Mouse (Mus musculus) layer of hippocampus, postnatal 10 days (tissue): ENCODE results near the gene Depdc5. TPM values are rescaled to one million over a fixed set of nuclear protein-coding genes. Genes with fewer than 3 reads are reported as not detected.

Experiments
- DNase-seq, 2 experiments: peaks; one replicate each; pipeline ENCODE4 v3.0.0; 2021; ENCODE audit warnings: low spot score in 2 of 2
- total RNA-seq, 2 experiments: library from RNA; stranded (reverse); gene quantifications; 2 replicates each; pipeline ENCODE4 v1.2.3; 2021

Depdc5 gene
- total RNA-seq, 2 experiments from 2014 or later = 47.0 to 60.7 TPM

DNA sequence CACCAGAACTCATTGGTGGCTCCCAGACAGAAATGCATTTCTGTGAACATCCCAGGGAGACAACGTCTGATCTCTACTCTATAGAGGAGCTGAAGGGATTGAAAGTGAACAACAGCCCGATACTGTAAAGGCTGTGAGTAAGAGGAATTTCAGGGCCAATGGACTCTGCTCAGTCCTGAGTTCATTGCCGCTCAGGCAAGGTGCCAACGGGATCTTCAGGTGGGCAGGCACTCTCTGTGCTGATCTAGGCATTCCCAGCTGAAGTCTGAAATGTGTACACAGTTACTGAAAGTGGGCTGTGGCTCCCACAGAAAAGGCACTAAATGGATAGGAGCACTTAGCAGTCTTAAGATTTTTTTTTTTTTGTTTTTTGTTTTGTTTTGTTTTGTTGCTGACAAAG, 135.3 kb downstream of the Depdc5 start:
- no peak for DNase-seq

DNA sequence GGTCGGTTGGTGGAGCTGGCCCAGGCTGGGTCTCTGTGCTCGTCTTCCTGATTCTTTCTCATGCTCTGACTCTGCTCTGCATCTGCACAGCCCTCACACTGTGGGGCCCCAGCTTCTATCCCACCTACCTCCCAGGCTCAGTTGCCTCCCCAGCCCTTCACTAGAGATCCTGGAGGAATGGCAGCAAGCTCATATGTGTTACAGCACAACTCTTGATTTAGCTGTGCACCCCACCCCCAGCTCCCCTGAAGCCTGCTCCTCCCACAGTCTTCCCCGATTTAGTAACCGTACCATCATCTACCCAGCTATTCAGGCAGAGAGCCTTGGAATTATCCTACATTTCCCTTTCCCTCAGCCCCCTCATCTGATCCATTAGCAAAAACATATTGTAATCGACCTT, 137.6 kb downstream of the Depdc5 start:
- DNase-seq = no peak

DNA sequence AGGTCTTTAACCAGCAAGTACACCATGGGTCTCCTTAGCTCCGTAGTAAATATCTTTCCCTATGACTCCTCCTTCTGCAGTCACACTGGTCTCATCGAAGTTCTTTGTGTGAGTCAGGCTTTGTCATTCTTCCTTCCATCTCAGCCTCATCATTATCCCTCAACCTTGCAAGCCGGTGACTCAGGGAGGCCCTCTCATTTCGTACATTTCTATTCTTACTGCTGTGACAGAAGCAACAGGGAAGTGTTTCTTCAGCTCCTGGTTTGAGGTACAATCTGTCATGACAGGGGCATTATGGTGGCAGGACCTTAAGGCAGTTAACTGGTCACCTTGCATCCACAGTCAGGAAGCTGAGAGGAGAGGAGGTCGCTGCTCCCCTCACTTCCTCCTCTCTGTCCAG, 139.3 kb downstream of the Depdc5 start:
- DNase-seq = no peak

DNA sequence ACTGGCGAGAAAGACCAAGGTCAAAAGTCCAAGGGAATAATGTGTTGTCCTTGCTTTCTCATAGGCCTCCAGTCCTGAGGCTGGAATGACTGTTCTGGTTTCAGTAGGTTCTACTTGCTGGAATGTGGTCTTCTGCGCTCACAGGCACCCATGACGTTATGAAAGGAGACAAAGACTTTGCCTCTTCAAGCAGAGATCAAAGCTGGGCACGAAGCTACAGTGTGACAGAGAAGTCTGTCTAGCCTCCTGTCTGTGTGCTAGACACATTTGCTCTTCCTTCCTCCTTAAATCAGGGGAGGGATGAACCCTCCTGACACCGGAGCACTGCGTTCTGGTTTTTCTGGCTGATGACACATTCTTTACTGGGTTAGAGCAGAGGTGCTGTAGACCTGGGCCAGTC, 140.0 kb downstream of the Depdc5 start:
- no peak for DNase-seq

- DNase-seq = no peak
These were observed 140.6 kb downstream of the Depdc5 start for GRCm38 (mm10) chr5:33004110-33004509.

DNA sequence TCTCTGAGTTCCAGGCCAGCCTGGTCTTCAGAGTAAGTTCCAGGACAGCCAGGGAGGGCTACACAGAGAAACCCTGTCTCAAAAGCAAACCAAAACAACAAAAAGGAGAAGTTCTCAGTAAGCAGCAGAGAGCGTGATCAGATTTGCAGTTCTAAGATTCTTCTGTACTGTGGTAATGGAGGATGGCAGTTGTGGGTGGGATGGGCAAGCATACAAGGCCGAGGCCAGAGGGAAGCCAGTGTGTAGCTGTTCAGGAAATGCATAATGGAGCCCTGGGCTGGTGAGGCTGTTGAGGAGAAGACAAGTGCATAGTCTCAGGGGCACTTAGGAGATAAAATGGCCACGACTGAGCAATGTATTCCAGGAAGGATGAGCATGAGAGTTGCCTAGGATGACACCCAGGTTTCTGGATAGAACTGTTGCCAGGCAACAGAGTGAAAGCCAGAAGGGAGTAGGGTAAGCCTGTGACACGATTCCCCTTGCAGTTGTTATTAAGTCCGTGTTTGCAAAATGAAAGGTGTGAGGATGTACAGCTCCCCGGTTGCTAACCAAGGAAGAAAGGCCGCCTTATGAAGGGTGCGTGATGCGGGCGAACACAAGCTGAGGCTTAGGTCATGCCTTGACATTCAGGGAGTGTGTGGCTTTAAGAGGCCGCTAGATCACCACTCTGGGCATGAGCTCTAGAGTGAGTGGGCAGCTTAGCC, 142.1 kb downstream of the Depdc5 start:
- peak in 1 of 2 experiments; percentile 28 for DNase-seq

DNA sequence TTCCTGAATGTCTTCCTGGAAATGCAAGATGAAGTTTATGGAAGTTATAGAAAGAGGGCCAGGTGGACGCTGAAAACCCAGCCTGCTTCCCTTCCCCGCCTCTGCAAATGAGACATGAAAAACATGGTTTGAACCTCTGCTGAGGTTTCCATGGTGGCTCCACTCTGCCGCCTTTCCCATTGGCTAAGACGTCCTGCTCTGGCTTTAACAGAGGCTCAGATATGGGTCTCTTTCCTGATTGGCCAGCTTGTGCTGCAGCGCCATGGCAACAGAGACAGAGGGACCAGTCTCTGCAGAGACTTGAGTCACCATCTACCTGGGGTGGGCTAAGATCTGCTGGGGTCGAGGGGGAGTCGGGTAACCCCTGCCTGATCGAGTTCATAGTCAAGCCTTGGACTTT, 143.2 kb downstream of the Depdc5 start:
- peak in 1 of 2 experiments; percentile 59 for DNase-seq

- no peak for DNase-seq
These were observed 143.9 kb downstream of the Depdc5 start for GRCm38 (mm10) chr5:33007371-33007770.

- no peak for DNase-seq
These were observed 145.8 kb downstream of the Depdc5 start for GRCm38 (mm10) chr5:33009301-33009700.

GRCm38 (mm10) chr5:33009818-33010812, 146.6 kb downstream of the Depdc5 start:
- DNase-seq = no peak

GRCm38 (mm10) chr5:33011132-33012106, 147.9 kb downstream of the Depdc5 start:
- DNase-seq = no peak

GRCm38 (mm10) chr5:33014096-33014495, 150.6 kb downstream of the Depdc5 start:
- no peak for DNase-seq

DNA sequence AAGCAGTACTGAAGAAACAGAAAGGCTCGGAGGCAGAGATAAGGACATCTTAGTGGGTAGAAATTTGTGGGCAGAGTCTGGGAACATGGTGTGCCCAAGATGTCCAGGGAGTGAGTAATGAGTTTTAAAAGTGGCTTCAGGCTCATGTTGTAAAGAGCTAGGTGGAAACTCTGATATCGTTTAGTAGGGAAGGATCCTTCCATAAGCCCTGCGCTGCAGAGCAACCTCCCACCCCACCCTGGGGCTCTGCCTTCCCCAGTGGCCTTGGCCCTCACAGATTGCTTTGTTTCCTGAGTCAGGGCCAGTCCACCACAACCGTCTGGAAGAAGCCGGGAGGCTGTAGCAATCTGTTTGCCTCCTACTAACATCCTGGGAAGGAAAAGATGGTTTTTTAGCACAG, 152.1 kb downstream of the Depdc5 start:
- no peak for DNase-seq

DNA sequence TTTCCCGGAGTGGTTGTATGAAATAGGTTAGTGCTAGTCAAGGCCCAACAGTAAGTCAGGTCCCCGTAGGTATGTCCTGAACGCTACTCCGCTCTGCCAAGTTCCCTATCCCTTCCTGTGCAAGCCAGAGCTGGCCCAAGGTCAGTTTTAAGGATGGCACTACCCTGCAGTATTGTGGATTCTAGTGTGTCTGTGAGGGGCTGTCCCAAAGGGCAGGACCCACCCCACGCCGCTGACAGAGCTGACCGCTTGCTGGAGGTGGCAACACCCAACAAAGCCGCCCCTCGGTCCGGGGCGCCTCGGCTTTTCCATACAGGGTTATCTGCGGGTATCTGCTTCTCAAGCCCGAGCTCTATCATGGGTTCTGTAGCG, 154.7 kb downstream of the Depdc5 start:
- no peak for DNase-seq

GRCm38 (mm10) chr5:33018561-33019425, 155.3 kb downstream of the Depdc5 start, which contains the start of gene Ywhah:
TSS of gene Ywhah (plus strand) at chr5:33018816.
- peak; percentile 96 to 98 for DNase-seq

DNA sequence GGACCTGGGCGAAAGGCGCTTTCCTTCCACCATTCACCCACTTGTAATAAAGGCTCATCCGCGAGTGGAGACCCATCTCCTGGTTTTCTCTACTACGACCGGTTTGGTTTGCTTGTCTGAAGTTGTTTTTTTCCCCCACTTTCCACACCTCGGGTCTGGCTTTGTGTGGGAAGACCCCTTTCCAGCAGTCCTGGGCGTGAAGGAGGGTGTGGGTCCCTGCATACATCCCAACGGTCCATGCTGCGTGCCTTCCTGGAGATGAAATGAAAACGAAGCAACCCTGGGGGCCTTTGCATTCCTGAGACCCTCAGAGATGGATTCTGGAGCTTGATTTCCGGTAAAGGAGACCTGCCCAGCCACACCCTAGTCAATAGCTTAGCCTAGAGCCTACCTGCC, 155.9 kb downstream of the Depdc5 start:
- no peak for DNase-seq

GRCm38 (mm10) chr5:33021622-33022021, 158.1 kb downstream of the Depdc5 start:
- DNase-seq = no peak

DNA sequence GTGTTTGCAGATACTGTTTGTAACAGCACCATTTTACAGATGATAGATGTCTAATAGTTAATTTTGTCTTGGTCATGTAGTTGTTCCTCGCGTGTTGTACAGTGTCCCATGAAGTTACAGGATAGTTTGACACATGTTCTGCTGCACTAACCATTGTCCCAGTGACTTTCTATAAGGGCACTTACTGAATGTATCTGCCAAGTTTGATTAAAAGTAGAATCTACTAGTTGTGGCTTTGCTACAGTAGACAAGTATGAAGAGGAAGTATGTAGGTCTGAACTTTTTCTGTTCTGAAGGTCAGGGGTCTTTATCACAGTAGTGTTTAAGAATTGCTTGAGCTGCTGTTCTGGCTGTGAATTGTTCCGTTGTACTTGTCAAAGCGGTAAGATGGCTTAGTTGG, 159.8 kb downstream of the Depdc5 start:
- no peak for DNase-seq

- DNase-seq = no peak
These were observed 161.0 kb downstream of the Depdc5 start for GRCm38 (mm10) chr5:33024474-33024873.

DNA sequence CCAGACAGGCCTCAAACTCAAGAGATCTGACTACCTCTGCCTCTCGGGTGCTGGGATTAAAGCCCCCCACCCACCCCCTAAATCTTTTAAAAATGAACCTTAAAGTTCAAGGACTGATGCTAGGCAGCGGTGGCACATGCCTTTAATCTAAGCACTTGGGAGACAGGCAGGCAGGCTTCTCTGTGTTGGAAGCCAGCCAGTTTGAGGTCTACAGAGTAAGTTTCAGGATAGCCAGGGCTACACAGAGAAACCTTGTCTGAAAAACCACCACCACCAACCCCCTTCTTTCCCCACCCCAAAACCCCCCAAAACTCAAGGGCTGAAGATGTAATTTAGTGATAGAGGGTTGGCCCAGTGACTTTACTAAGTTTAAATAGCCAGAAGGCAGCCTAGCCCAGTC, 165.2 kb downstream of the Depdc5 start:
- no peak for DNase-seq
